Comparison of ENCODE assay signal across 28 mouse cellular contexts in the genomic region with DNA sequence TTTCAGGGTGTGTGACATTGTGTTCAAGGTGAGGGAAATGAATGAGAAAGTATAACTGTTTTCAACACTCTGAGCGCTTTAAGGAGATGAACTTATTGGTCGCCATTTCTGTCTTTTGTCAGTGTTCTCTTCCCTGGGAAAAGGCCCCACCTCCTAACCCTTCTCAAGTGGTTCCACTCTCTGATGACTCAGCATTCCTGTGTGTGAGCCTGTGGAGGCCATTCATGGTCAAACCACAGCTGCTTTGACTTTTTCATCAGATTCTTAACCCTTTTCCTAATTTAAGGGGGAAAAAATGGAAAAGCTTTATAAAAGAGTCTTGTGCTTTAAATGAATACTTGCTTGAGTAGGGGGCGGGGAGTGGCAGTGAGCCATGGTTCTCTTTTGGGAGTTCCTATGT.
"Had no signal": no experiment of that assay in that cellular context is flagged by ENCODE, and none has a peak within 500 bp of the region (broad histone marks: within the 10 kb centered on the region; RNA-seq: fewer than 3 reads in every experiment).

No protein-coding gene starts in this region.

- H3K4me2 ChIP-seq: heart, embryonic 11.5 days; heart, embryonic 13.5 days; heart, embryonic 15.5 days; hindbrain, embryonic 13.5 days; hindbrain, embryonic 15.5 days; kidney, embryonic 15.5 days; limb, embryonic 12.5 days; liver, embryonic 12.5 days had no signal

- H3K9ac ChIP-seq: heart, embryonic 13.5 days; heart, embryonic 15.5 days; hindbrain, embryonic 13.5 days; hindbrain, embryonic 15.5 days; kidney, embryonic 15.5 days; limb, embryonic 12.5 days; liver, embryonic 12.5 days; liver, embryonic 14.5 days had no signal

- DNase-seq: gastrocnemius, adult 2 months; gastrocnemius, postnatal 10 days; gastrocnemius, postnatal 25 days; heart, adult 11 months; heart, adult 2 months; heart, postnatal 14 days; heart, postnatal 36 days; kidney, adult 11 months; kidney, adult 2 months; kidney, adult 9 months; kidney, postnatal 14 days; kidney, postnatal 36 days; layer of hippocampus, adult 9-11 months; layer of hippocampus, postnatal 36 days; liver had no signal

- H3K27ac ChIP-seq: gastrocnemius, adult 2 months; heart, adult 2 months; heart, embryonic 13.5 days; heart, embryonic 15.5 days; hindbrain, embryonic 13.5 days; hindbrain, embryonic 15.5 days; hindbrain, postnatal 0 days; kidney, embryonic 15.5 days; kidney, postnatal 0 days; limb, embryonic 10.5 days; limb, embryonic 12.5 days; liver, embryonic 12.5 days; liver, embryonic 14.5 days had no signal

- H3K4me3 ChIP-seq: gastrocnemius, adult 2 months; heart, adult 2 months; heart, embryonic 13.5 days; heart, embryonic 15.5 days; hindbrain, embryonic 13.5 days; hindbrain, embryonic 15.5 days; kidney, embryonic 15.5 days; limb, embryonic 10.5 days; limb, embryonic 12.5 days; liver, embryonic 12.5 days had no signal

- H3K4me1 ChIP-seq: hindbrain, embryonic 13.5 days; kidney, embryonic 15.5 days; limb, embryonic 12.5 days; liver, embryonic 12.5 days had no signal

- H3K36me3 ChIP-seq: heart, embryonic 13.5 days; heart, embryonic 15.5 days; hindbrain, embryonic 13.5 days; hindbrain, embryonic 15.5 days; kidney, embryonic 15.5 days; liver, embryonic 12.5 days had no signal

- ATAC-seq: hindbrain, postnatal 0 days; intestine, embryonic 16.5 days; liver, embryonic 12.5 days had no signal

- H3K27me3 ChIP-seq: heart, embryonic 13.5 days; heart, embryonic 15.5 days; hindbrain, embryonic 13.5 days; hindbrain, embryonic 15.5 days; kidney, embryonic 15.5 days; limb, embryonic 12.5 days; liver, embryonic 12.5 days had no signal

- H3K9me3 ChIP-seq: heart, embryonic 15.5 days; hindbrain, embryonic 13.5 days; hindbrain, embryonic 15.5 days; limb, embryonic 10.5 days; limb, embryonic 12.5 days; liver, embryonic 12.5 days had no signal
